Mouse (Mus musculus) cerebellum, postnatal 10 days (tissue): Measurements from ENCODE around the gene Camk1g.

ENCODE experiments used
- DNase-seq, 2 experiments: peaks; one replicate each; pipeline ENCODE4 v3.0.0; 2021; ENCODE audit warnings: mixed read lengths in 2 of 2

Camk1g gene

GRCm38 (mm10) chr1:193301216-193302092, 68.6 kb downstream of the Camk1g start:
- DNase-seq = peak in 1 of 2 experiments; percentile 31

GRCm38 (mm10) chr1:193299995-193300394, 70.1 kb downstream of the Camk1g start:
- no peak for DNase-seq

- DNase-seq = peak in 1 of 2 experiments; percentile 28
Measured at GRCm38 (mm10) chr1:193298141-193298765, 71.8 kb downstream of the Camk1g start.
